Mouse (Mus musculus) lung, adult 2 months (tissue): ENCODE data around the gene Traf3ip3.

Experiments used
- CTCF ChIP-seq: fragments of 200-500 bp; IDR thresholded peaks from 2 replicates; pipeline ENCODE4 v1.5.1; 2011; ENCODE audit warnings: mild to moderate bottlenecking, low read length, control low read depth; ENCODE audit not compliant: insufficient read depth
- POLR2A ChIP-seq: fragments of 200-500 bp; IDR thresholded peaks from 2 replicates; pipeline ENCODE4 v1.6.1; 2011; ENCODE audit warnings: low read depth, mild to moderate bottlenecking, control low read depth, low read length, borderline replicate concordance; ENCODE audit errors: extremely low read depth

GRCm38 (mm10) chr1:193189151-193189621 lies 12.3 kb downstream of the Traf3ip3 start:
- TF ChIP-seq CTCF, result no peak
- TF ChIP-seq POLR2A, result no peak
